Mouse (Mus musculus): ENCODE measurements around the gene Brf1. TPM values are rescaled to one million over a fixed set of nuclear protein-coding genes. Genes with fewer than 3 reads are reported as not detected.

Brf1 gene
- polyA plus RNA-seq, 1 experiment from 2014 or later = 53.9 TPM

DNA sequence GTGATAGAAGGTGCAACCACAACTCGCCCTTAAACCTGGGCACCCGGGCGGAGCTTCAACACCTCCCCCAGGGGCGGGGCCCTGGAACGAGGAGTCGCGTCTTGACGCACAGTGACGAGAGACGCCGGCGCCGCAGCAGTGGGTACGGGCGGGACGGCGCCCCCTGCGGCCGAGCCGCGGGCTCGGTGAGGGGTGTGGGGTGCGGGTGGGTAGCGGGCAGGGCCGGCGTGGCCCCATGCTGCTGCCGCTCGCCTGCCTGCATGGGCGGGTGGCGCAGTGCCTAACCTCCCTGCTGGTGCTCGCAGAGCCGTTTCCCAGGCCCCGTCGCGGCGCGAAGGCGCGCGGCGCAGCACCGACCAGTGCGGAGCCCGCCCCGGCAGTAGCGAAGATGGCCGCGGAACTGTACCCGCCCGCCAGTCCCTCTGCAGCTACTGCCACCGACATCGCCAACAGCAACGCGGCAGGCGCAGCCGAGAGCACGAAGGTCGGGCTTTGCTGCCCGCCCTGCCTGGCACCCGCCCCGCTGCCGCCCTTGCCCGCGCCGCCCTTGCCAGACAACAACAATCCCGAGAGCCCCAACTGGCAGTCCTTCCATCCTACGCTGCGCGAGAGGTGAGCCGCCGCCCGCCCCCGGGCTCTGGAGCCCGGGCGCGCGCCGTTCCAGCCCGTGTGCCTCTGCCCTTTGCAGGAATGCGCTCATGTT is 24.0 kb downstream of the Brf1 start, which contains the start of gene Btbd6:
Btbd6 (plus strand) TSS at position 112 of the 703 bp plus-strand sequence.
- Histone ChIP-seq H3K9ac (ENCODE audit: low read length) (peak within 1 kb of the TSS; percentile 86), H3K9me3 (replicated peaks; ENCODE audit: control insufficient read depth, low read length) (no peaks in the 10 kb centered on the region), H3K27ac (ENCODE audit: low read length) (peak within 1 kb of the TSS; percentile 65), H3K4me2 (ENCODE audit: low read depth, low read length) (peak within 1 kb of the TSS; percentile 91), H3K36me3 (ENCODE audit: control insufficient read depth, insufficient read depth, low read length) (peaks cover 12% of the 10 kb centered on the region), H3K4me1 (ENCODE audit: control insufficient read depth, insufficient read depth, low read length) (peaks cover 15% of the 10 kb centered on the region), H3K27me3 (ENCODE audit: control insufficient read depth, insufficient read depth, low read length) (no peaks in the 10 kb centered on the region), H3K4me3 (replicated peaks; ENCODE audit: low read length) (peak within 1 kb of the TSS; percentile 72)
- peak; percentile 95 for ATAC-seq (ENCODE audit: insufficient read depth, low FRiP score)
- under 1% methylated on average over 74 of the region's 80 CpGs for whole genome bisulfite sequencing

DNA sequence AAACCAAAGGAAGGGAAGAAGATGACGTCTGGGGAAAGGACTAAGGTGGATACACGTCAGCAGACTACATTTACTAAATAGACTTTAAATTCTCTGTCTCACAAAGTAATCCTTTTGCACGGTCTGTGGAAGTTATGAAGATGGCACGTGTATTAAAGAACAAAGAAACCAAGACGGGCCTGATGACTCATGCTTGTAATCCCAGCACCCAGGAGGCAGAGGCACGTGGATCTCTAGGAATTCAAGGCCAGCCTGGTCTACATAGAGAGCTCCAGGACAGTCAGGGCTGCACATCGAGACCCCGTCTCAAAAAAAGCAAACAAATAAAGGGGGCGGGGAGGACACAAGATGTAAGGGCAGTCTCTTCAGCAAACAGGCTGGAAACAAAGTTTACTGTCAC is 25.8 kb downstream of the Brf1 start:
- WGBS = 83% methylated on average over 9 of the region's 9 CpGs

GRCm38 (mm10) chr12:112969616-112970015 is 30.9 kb downstream of the Brf1 start:
- WGBS = 90% methylated on average over 6 of the region's 6 CpGs
- H3K9me3 ChIP-seq (replicated peaks; ENCODE audit: control insufficient read depth, low read length) = no peaks in the 10 kb centered on the region
- ATAC-seq (ENCODE audit: insufficient read depth, low FRiP score) = no peak
- H3K4me2 ChIP-seq (ENCODE audit: low read depth, low read length) = no peak overlapping the region
- no peaks in the 10 kb centered on the region for H3K4me1 ChIP-seq (ENCODE audit: control insufficient read depth, insufficient read depth, low read length)
- no peak overlapping the region for H3K9ac ChIP-seq (ENCODE audit: low read length)
- no peaks in the 10 kb centered on the region for H3K27me3 ChIP-seq (ENCODE audit: control insufficient read depth, insufficient read depth, low read length)
- H3K36me3 ChIP-seq (ENCODE audit: control insufficient read depth, insufficient read depth, low read length) = peaks cover 34% of the 10 kb centered on the region
- H3K4me3 ChIP-seq (replicated peaks; ENCODE audit: low read length) = no peak overlapping the region
- H3K27ac ChIP-seq (ENCODE audit: low read length) = no peak overlapping the region

More for the DNA sequence above, 25.8 kb downstream of the Brf1 start:
- Histone ChIP-seq H3K27ac (ENCODE audit: low read length) (no peak overlapping the region), H3K4me2 (ENCODE audit: low read depth, low read length) (no peak overlapping the region), H3K9ac (ENCODE audit: low read length) (no peak overlapping the region), H3K4me1 (ENCODE audit: control insufficient read depth, insufficient read depth, low read length) (peaks cover 15% of the 10 kb centered on the region), H3K36me3 (ENCODE audit: control insufficient read depth, insufficient read depth, low read length) (peaks cover 22% of the 10 kb centered on the region), H3K9me3 (replicated peaks; ENCODE audit: control insufficient read depth, low read length) (no peaks in the 10 kb centered on the region), H3K27me3 (ENCODE audit: control insufficient read depth, insufficient read depth, low read length) (no peaks in the 10 kb centered on the region), H3K4me3 (replicated peaks; ENCODE audit: low read length) (no peak overlapping the region)
- no peak for ATAC-seq (ENCODE audit: insufficient read depth, low FRiP score)

DNA sequence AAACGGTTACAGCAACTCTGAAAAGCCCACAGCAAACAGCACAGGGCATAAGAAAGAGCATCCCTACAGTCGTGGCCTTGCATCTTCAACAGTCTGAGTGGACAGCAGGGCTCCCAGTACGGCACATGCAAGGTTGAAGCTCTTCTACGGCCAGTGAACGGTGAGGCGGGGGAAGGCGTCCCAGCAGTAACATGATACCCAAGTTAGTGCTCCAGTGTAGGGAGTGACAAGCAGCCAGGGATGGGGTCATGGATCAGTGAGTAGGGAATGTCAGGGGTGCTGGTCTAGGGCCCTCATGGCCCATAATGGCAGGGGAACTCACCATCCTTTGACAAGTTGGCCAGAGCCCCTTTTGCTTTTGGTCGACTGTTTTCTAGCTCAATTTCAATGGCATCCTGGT is 31.6 kb downstream of the Brf1 start:
- no peak overlapping the region for H3K4me3 ChIP-seq (replicated peaks; ENCODE audit: low read length)
- no peak for ATAC-seq (ENCODE audit: insufficient read depth, low FRiP score)
- no peaks in the 10 kb centered on the region for H3K9me3 ChIP-seq (replicated peaks; ENCODE audit: control insufficient read depth, low read length)
- no peak overlapping the region for H3K27ac ChIP-seq (ENCODE audit: low read length)
- peaks cover 39% of the 10 kb centered on the region for H3K36me3 ChIP-seq (ENCODE audit: control insufficient read depth, insufficient read depth, low read length)
- H3K27me3 ChIP-seq (ENCODE audit: control insufficient read depth, insufficient read depth, low read length) = no peaks in the 10 kb centered on the region
- H3K4me1 ChIP-seq (ENCODE audit: control insufficient read depth, insufficient read depth, low read length) = no peaks in the 10 kb centered on the region
- H3K4me2 ChIP-seq (ENCODE audit: low read depth, low read length) = no peak overlapping the region
- 69% methylated on average over 8 of the region's 8 CpGs for WGBS
- no peak overlapping the region for H3K9ac ChIP-seq (ENCODE audit: low read length)

DNA sequence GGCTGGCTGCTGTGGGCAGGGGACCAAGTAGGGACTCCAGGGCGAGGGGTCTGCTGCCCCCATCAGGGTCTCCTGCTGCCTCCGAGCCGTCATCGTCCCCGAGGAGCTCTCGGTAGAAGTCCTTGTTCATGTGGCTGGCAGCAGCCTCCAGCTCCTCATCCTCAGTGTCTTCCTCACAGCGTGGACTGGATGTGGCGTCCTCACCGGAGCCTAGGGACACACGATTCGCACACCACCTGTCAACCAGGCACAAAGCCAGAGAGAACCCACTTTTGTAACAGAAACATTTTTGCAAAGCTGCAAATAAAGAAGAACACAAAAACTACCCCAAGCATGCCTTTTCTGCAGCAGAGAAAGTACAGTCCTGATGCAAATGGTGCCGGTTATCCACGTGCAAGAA is 34.7 kb downstream of the Brf1 start:
- 92% methylated on average over 13 of the region's 13 CpGs for WGBS
- Histone ChIP-seq H3K4me3 (replicated peaks; ENCODE audit: low read length) (no peak overlapping the region), H3K9me3 (replicated peaks; ENCODE audit: control insufficient read depth, low read length) (no peaks in the 10 kb centered on the region), H3K36me3 (ENCODE audit: control insufficient read depth, insufficient read depth, low read length) (peaks cover 44% of the 10 kb centered on the region), H3K4me1 (ENCODE audit: control insufficient read depth, insufficient read depth, low read length) (no peaks in the 10 kb centered on the region), H3K27ac (ENCODE audit: low read length) (no peak overlapping the region), H3K9ac (ENCODE audit: low read length) (no peak overlapping the region), H3K4me2 (ENCODE audit: low read depth, low read length) (no peak overlapping the region), H3K27me3 (ENCODE audit: control insufficient read depth, insufficient read depth, low read length) (no peaks in the 10 kb centered on the region)
- no peak for ATAC-seq (ENCODE audit: insufficient read depth, low FRiP score)

DNA sequence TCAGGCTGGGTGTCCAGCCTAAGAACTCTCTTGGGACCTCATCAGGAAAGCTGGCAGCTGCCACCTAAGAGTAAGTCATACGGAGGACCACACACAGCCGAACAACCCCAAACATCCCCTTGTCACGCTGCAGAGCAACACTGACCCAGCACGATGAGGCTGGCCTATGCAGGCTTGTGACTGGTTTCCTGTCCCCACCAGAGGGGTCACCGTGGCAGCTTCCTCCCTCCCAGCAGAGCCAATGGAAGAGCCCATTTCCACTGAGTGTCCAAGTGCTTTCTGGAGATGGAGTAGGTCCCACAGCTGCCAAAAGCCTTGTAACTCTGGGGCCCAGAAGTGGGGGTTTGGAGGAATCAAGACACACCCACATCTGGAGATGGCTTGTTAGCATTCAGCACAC is 38.6 kb downstream of the Brf1 start:
- Histone ChIP-seq H3K4me2 (ENCODE audit: low read depth, low read length) (no peak overlapping the region), H3K27ac (ENCODE audit: low read length) (no peak overlapping the region), H3K36me3 (ENCODE audit: control insufficient read depth, insufficient read depth, low read length) (peaks cover 29% of the 10 kb centered on the region), H3K9me3 (replicated peaks; ENCODE audit: control insufficient read depth, low read length) (no peaks in the 10 kb centered on the region), H3K27me3 (ENCODE audit: control insufficient read depth, insufficient read depth, low read length) (no peaks in the 10 kb centered on the region), H3K4me1 (ENCODE audit: control insufficient read depth, insufficient read depth, low read length) (no peaks in the 10 kb centered on the region), H3K4me3 (replicated peaks; ENCODE audit: low read length) (no peak overlapping the region), H3K9ac (ENCODE audit: low read length) (no peak overlapping the region)
- no peak for ATAC-seq (ENCODE audit: insufficient read depth, low FRiP score)
- WGBS = 78% methylated on average over 5 of the region's 5 CpGs

- H3K4me1 ChIP-seq (ENCODE audit: control insufficient read depth, insufficient read depth, low read length) = no peaks in the 10 kb centered on the region
- no peaks in the 10 kb centered on the region for H3K27me3 ChIP-seq (ENCODE audit: control insufficient read depth, insufficient read depth, low read length)
- no peak for ATAC-seq (ENCODE audit: insufficient read depth, low FRiP score)
- WGBS = 71% methylated on average over 7 of the region's 7 CpGs
- no peaks in the 10 kb centered on the region for H3K9me3 ChIP-seq (replicated peaks; ENCODE audit: control insufficient read depth, low read length)
- no peak overlapping the region for H3K27ac ChIP-seq (ENCODE audit: low read length)
- H3K4me3 ChIP-seq (replicated peaks; ENCODE audit: low read length) = no peak overlapping the region
- peaks cover 29% of the 10 kb centered on the region for H3K36me3 ChIP-seq (ENCODE audit: control insufficient read depth, insufficient read depth, low read length)
- H3K4me2 ChIP-seq (ENCODE audit: low read depth, low read length) = no peak overlapping the region
- H3K9ac ChIP-seq (ENCODE audit: low read length) = 0 out of 2 replicates have a peak overlapping the region, but pooled peaks have one; percentile 19
Observed at GRCm38 (mm10) chr12:112961428-112961827, 39.1 kb downstream of the Brf1 start.

DNA sequence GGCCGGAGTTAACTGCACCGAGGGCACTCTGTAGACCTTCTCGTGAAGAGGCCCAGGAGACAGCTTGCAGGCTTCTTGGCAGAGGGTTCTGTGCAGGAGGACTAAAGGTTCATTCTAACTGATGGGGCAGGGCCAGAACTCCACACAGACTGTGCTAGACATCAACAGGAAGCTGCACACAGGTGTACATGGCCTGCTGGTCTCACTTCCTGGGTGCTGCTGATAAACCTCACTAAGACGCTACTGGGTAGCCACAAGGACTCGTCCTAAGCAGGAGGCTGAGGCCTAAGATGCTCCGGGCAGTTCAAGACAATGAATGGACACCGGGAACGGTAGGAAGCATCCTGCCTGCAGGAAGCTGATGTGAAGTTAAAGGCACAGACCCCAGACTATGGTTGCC is 41.1 kb downstream of the Brf1 start:
- Histone ChIP-seq H3K27me3 (ENCODE audit: control insufficient read depth, insufficient read depth, low read length) (no peaks in the 10 kb centered on the region), H3K27ac (ENCODE audit: low read length) (no peak overlapping the region), H3K4me1 (ENCODE audit: control insufficient read depth, insufficient read depth, low read length) (no peaks in the 10 kb centered on the region), H3K9ac (ENCODE audit: low read length) (no peak overlapping the region), H3K9me3 (replicated peaks; ENCODE audit: control insufficient read depth, low read length) (no peaks in the 10 kb centered on the region), H3K36me3 (ENCODE audit: control insufficient read depth, insufficient read depth, low read length) (peaks cover 24% of the 10 kb centered on the region), H3K4me2 (ENCODE audit: low read depth, low read length) (no peak overlapping the region), H3K4me3 (replicated peaks; ENCODE audit: low read length) (no peak overlapping the region)
- WGBS = 83% methylated on average over 8 of the region's 8 CpGs
- no peak for ATAC-seq (ENCODE audit: insufficient read depth, low FRiP score)

DNA sequence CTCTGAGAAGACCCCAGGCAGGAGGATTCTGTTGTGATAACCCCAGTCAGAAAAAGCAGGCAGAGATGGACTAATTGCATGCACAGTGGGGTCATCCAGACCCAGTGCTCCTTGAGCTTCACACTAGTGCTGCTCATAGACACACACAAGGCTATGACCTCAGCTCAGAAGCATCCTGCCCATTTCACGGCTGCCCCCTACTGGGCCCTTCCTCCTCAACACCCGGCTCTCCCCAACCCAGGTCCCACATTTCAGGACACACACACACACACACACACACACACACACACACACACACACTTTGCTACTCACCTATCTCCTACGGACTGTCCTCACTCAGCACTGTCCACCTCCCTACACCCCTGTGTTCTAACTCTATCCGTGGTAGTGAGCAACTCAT is 42.2 kb downstream of the Brf1 start:
- no peak overlapping the region for H3K9ac ChIP-seq (ENCODE audit: low read length)
- H3K9me3 ChIP-seq (replicated peaks; ENCODE audit: control insufficient read depth, low read length) = no peaks in the 10 kb centered on the region
- ATAC-seq (ENCODE audit: insufficient read depth, low FRiP score) = peak; percentile 65; the same call in 1 of the 2 replicates
- 34% methylated on average over 4 of the region's 4 CpGs for WGBS
- peaks cover 21% of the 10 kb centered on the region; the same call in 1 of the 2 replicates for H3K36me3 ChIP-seq (ENCODE audit: control insufficient read depth, insufficient read depth, low read length)
- H3K4me2 ChIP-seq (ENCODE audit: low read depth, low read length) = no peak overlapping the region
- no peaks in the 10 kb centered on the region for H3K27me3 ChIP-seq (ENCODE audit: control insufficient read depth, insufficient read depth, low read length)
- H3K4me3 ChIP-seq (replicated peaks; ENCODE audit: low read length) = no peak overlapping the region
- H3K4me1 ChIP-seq (ENCODE audit: control insufficient read depth, insufficient read depth, low read length) = no peaks in the 10 kb centered on the region
- H3K27ac ChIP-seq (ENCODE audit: low read length) = no peak overlapping the region
